Comparison of ENCODE assay signal across 16 mouse cellular contexts in genomic region chr7:143500912-143501311, GRCm38 (mm10). TPM values are rescaled to one million over a fixed set of nuclear protein-coding genes. Genes with fewer than 3 reads are reported as not detected.
DNase-seq lines count a peak whose midpoint lies in the region; ATAC-seq lines count a peak whose summit lies in the region.
"Had no signal": no experiment of that assay in that cellular context is flagged by ENCODE, and none has a peak within 500 bp of the region (broad histone marks: within the 10 kb centered on the region; RNA-seq: fewer than 3 reads in every experiment).

No protein-coding gene starts in this region.

- WGBS in liver, embryonic 15.5 days (ENCODE audit: insufficient replicate concordance): 39% methylated on average over 2 of the region's 2 CpGs
- 30% methylated on average over 2 of the region's 2 CpGs for WGBS in intestine, embryonic 16.5 days

- H3K36me3 ChIP-seq in liver, embryonic 15.5 days (replicated peaks): no peaks in the 10 kb centered on the region
- no peaks in the 10 kb centered on the region for H3K36me3 ChIP-seq in intestine, embryonic 16.5 days (ENCODE audit: control insufficient read depth, insufficient read depth, low read length)
- H3K36me3 ChIP-seq: heart, embryonic 13.5 days; hindbrain, embryonic 10.5 days had no signal

- no peak for DNase-seq in liver
- DNase-seq in kidney, postnatal 10 days: peak; percentile 53
- DNase-seq in yolk sac, embryonic 10.5 days (ENCODE audit: low spot score): peak; percentile 58
- no peak for DNase-seq in spleen, postnatal 4 days (ENCODE audit: low spot score in 2 of 2)
- DNase-seq in adrenal gland, adult 8-10 months: no peak
- DNase-seq: adrenal gland, postnatal 10 days; cerebellum, postnatal 14 days; gastrocnemius, postnatal 25 days; layer of hippocampus, postnatal 36 days; right cerebral cortex, adult 18-20 months had no signal

- 0 out of 2 replicates have a peak overlapping the region, but pooled peaks have one; percentile 60 for H3K4me2 ChIP-seq in liver, embryonic 15.5 days
- H3K4me2 ChIP-seq in intestine, embryonic 16.5 days (ENCODE audit: low read depth, low read length): no peak overlapping the region

- H3K27ac ChIP-seq in liver, embryonic 15.5 days (replicated peaks): no peak overlapping the region
- no peak overlapping the region for H3K27ac ChIP-seq in intestine, embryonic 16.5 days (ENCODE audit: low read length)
- H3K27ac ChIP-seq: heart, embryonic 13.5 days; hindbrain, embryonic 10.5 days had no signal

- H3K9ac ChIP-seq in liver, embryonic 15.5 days: no peak overlapping the region
- H3K9ac ChIP-seq in intestine, embryonic 16.5 days (ENCODE audit: low read depth, low read length): no peak overlapping the region

- peaks cover 16% of the 10 kb centered on the region for H3K4me1 ChIP-seq in liver, embryonic 15.5 days (replicated peaks)
- H3K4me1 ChIP-seq in intestine, embryonic 16.5 days (ENCODE audit: control insufficient read depth, insufficient read depth, low read length): peaks cover 22% of the 10 kb centered on the region

- ATAC-seq in liver, embryonic 15.5 days (ENCODE audit: insufficient read depth): peak; percentile 58
- ATAC-seq in intestine, embryonic 16.5 days: peak; percentile 43; the same call in 1 of the 2 replicates

- peaks cover 68% of the 10 kb centered on the region for H3K27me3 ChIP-seq in liver, embryonic 15.5 days
- peaks cover 22% of the 10 kb centered on the region for H3K27me3 ChIP-seq in intestine, embryonic 16.5 days (replicated peaks; ENCODE audit: control insufficient read depth, insufficient read depth, low read length)

- H3K9me3 ChIP-seq in liver, embryonic 15.5 days (replicated peaks): no peaks in the 10 kb centered on the region
- no peaks in the 10 kb centered on the region for H3K9me3 ChIP-seq in intestine, embryonic 16.5 days (ENCODE audit: control insufficient read depth, low read length)
- H3K9me3 ChIP-seq: heart, embryonic 13.5 days; hindbrain, embryonic 10.5 days had no signal

- H3K4me3 ChIP-seq in liver, embryonic 15.5 days (replicated peaks): no peak overlapping the region
- H3K4me3 ChIP-seq in intestine, embryonic 16.5 days (ENCODE audit: low read length): no peak overlapping the region

RNA-seq across cellular contexts. Expression of gene Phlda2, which starts 2.0 kb away (rescaled TPM):
- 22.6 and 27.0 TPM in 2 replicates for polyA plus RNA-seq in liver, embryonic 15.5 days (2015; fragmentation: Nextera tagmentation; extraction: Ambion mirVana)
- polyA plus RNA-seq in intestine, embryonic 16.5 days (2015; fragmentation: Nextera tagmentation; extraction: Ambion mirVana): 11.7 and 16.1 TPM in 2 replicates
- 1 to 10 TPM in 2 of 4 experiments, under 1 TPM in 2; 0.49 to 5.2 (median 2.2) TPM for total RNA-seq in adrenal gland, adult 8-10 months (2022)
- total RNA-seq: gastrocnemius, postnatal 25 days; layer of hippocampus, postnatal 36 days; megakaryocyte, adult 5-6 weeks; neutrophil, adult 5-6 weeks had no signal

RNA-seq across cellular contexts. Expression of gene Slc22a18, which starts 27.4 kb away (rescaled TPM):
- polyA plus RNA-seq in liver, embryonic 15.5 days (2015; fragmentation: Nextera tagmentation; extraction: Ambion mirVana): 12.9 and 16.3 TPM in 2 replicates
- 18.2 and 22.7 TPM in 2 replicates for polyA plus RNA-seq in intestine, embryonic 16.5 days (2015; fragmentation: Nextera tagmentation; extraction: Ambion mirVana)
- total RNA-seq in adrenal gland, adult 8-10 months (2022): 1 to 10 TPM; 2.7 to 5.5 (median 3.6) TPM
- total RNA-seq: neutrophil, adult 5-6 weeks had no signal

RNA-seq across cellular contexts. Expression of gene Cdkn1c, which starts 40.1 kb away (rescaled TPM):
- 182 and 216 TPM in 2 replicates for polyA plus RNA-seq in liver, embryonic 15.5 days (2015; fragmentation: Nextera tagmentation; extraction: Ambion mirVana)
- polyA plus RNA-seq in intestine, embryonic 16.5 days (2015; fragmentation: Nextera tagmentation; extraction: Ambion mirVana): 522 and 653 TPM in 2 replicates
- 1,000 to 10,000 TPM in 1 of 4 experiments, 100 to 1,000 TPM in 3; 211 to 1,262 (median 590) TPM for total RNA-seq in adrenal gland, adult 8-10 months (2022)

RNA-seq across cellular contexts. Expression of gene Nap1l4, which starts 48.0 kb away (rescaled TPM):
- polyA plus RNA-seq in liver, embryonic 15.5 days (2015; fragmentation: Nextera tagmentation; extraction: Ambion mirVana): 79.3 and 82.7 TPM in 2 replicates
- polyA plus RNA-seq in intestine, embryonic 16.5 days (2015; fragmentation: Nextera tagmentation; extraction: Ambion mirVana): 175 and 192 TPM in 2 replicates
- 100 to 1,000 TPM; 132 to 141 (median 135) TPM for total RNA-seq in adrenal gland, adult 8-10 months (2022)

Comparison
In these comparisons a context has a peak if more than half of its experiments do, and no peak if none do; other contexts are left out.
1. DNase-seq: peak in kidney, postnatal 10 days (single experiment) and yolk sac, embryonic 10.5 days (single experiment); none in liver (single experiment), spleen, postnatal 4 days (0 of 2) and adrenal gland, adult 8-10 months (single experiment).